Mouse (Mus musculus): ENCODE data around the gene Ccdc32.

Gene Ccdc32

DNA sequence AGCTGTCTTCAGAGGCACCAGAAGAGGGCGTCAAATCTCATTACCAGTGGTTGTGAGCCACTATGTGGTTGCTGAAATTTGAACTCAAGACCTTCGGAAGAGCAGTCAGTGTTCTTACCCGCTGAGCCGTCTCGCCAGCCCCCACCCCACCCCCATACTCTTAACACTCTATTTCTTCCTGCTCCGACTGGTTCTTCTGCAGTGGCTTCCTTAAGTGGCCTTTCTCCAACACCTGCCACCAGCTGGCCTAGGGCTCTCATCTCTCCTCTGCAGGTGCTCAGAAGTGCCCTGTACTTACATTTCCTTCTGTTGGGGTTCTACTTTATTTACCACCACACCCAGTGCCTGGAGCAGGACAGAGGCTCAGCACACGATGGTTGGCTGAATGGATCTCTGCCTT is 14.2 kb downstream of the Ccdc32 start:
- DNase-seq = no peak

DNA sequence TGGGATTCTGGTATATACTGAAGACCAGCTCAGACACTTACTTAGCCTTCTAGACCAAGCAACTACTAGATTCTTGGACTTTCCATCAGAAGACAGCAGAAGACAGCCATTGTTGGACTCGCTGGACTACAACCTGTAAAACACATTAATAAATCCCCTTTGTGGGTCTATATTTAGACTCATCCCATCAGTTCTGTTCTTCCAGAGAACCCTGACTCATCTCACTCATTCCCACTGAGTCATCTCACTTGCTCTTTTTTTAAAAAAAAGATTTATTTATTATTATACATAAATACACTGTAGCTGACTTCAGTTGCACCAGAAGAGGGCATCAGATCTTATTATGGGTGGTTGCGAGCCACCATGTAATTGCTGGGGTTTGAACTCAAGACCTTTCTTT is 19.8 kb downstream of the Ccdc32 start:
- DNase-seq = no peak

DNA sequence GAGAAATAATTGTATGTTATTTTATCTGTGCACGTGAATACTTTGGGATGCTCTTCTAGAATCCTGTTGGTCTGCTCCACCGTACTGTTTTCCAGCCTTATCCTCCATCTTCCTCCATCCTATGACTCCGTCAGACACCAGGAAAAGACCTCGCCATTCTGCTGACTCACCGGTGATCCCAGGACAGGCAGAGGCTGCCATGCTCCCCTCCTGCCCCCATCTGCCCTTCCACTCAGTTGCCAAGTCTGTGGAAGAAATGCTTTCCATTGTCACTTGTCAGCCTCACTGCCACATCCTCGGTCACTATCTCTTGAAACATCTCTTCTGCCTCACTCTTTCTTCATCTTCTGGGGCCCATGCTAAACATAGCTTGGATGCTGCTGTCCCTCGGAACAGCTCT is 22.3 kb downstream of the Ccdc32 start:
- peak; percentile 40 to 42 for DNase-seq

DNA sequence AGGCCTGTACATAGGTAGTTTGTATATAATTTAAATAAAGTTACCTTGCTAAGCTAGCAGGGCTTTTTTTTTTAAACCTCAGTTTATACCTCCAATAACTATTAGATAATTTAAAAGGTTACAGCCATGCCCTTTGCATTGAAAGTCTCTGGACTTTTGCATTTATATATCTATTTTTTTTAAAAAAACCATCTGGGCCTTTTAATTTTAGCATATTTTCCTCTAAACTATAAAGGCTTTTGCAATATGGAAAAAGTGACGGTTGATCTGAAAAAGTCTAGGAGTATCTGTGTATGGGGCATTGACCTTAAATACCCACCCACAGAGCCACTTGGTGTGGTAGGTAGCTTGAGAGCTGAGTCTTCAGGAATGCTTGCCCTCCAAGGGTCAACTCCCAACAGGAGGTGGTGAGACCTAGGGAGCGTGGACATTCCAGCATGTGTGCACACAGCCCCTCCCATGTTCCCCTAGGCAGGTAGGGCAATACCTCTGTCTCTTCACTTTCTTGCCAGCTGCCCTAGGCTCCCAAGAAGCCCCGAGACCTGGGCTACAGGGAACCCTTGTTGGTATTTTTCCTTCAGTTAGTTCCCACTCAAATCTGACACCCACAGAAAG is 30.1 kb downstream of the Ccdc32 start:
- DNase-seq = no peak

DNA sequence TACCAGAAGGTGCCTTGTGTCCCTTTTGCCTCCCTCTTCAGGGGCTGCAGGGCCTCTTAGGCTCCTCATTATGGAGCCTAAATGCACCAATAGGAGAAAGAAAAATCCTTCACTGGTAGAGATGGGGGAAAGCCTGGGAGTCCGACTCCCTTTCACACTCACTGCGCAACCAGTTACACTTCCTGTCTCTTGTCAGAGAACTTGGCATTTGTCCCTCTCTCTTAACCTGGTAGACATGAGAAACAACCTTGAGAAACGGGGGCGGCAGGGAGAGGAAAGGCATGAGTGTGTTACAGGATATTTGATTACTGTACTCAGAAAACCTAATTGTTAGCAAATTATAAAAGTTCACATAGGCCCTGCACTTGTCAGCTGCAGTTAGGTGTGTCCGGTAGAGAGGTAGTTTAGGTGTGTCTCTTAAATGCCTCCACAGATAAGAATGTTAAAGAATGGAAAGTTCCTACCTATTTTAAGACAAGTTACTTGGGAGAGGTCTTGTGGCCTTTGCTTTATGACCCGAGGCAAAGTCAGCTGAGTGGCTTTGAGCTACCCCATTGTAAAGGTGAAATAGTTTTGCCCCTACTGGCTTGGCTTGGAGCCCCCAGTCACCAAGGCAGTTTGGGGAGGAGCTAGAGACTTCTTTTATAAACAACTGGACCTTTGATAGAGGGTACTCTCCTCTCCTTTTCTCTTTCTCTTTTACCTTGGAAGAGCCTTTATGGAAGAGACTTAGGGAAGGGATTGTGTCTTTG is 30.9 kb downstream of the Ccdc32 start:
- DNase-seq = no peak

DNA sequence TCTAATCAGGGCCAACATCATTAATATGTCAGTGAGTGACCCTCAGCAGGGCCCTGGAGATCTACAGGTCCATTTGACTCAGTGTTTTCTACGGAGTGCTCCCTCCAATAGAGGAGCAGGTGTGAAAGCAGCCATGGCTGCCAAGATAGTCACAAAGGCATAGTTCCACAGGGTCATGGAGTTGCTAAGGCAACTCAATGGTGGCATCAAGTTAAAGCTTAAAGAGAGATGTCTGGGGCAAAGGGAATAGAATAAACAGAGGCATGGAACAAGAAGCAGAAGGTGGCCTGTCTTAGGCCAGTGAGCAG is 32.4 kb downstream of the Ccdc32 start:
- DNase-seq = no peak

DNA sequence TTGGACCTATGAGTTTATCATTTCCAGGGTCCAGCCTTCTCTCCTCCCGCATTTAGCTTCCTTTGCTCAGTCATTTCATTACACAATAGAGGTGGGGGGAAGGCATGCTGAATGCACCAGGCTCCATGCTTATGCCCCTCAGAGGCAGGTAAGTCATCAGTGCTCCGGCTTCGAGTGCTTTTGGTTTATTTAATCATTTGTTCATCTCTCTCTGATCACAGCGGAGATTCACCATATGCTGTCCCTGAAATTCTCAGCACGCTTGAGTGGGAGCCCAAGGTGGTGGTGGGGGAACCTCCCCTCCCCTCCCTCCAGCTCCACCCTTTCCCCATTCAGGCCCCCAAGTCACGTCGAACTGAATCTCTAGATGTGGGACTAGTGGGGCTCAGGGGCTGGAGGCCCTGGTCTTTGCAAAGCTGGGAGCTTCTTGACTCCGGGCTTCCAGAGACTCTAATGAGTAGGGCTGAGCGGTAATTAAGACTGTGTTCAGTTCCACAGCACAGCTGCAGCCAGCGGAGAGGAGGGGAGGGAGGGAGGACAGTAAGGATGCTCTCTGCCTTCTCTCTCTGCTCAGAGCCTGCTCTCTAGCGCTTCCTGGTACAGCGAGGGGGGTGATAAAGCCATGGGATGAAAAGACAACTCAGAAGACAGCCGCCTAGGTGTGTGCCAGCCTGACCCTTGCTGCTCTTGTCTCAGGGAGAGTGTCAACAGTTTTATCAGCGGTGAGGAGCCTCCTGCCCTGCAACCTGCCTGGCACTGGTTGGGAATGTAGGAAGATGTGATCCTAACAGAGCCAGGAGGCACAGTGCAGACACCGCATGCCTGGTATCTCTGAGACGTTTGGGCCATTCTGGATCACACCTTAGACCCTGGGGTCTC is 33.0 kb downstream of the Ccdc32 start:
- DNase-seq = no peak

DNA sequence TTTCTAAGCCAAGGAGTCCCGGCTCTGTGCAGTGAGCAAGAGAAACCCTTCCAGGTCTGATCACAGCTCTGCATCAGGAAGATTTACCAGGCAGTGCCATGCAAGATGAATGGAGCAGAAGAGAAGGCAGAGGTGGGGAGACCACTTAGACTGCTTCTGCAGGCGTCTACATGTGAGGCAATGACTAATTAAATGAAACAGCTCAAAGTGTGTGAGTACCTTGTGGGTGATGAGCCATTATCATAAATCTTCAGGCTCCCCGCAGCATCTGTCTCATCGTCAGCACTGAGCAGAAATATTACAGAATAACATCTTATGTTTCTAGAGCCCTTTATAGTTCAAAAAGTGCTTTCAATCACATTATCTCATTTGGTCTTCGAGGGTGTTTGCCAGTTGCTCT is 33.7 kb downstream of the Ccdc32 start:
- DNase-seq = no peak

DNA sequence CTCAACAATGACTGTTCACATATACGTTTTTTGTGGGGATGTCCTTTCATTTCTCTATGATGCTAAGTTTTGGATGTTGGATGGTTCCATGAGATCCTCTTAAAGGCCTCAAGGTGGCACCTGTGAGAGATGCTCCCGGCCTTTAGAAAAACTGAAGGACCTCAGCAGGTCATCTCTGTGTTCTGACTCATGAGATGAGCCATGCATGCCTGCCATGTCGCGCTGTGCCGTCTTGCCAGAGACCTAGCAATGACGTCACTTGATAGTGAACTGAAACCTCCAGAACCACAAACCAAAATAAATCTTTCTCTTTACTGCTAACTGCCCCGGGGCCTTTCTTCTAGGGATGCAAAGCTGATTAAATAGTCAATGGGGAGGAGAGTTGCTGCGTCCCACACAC is 45.4 kb downstream of the Ccdc32 start:
- DNase-seq = no peak

DNA sequence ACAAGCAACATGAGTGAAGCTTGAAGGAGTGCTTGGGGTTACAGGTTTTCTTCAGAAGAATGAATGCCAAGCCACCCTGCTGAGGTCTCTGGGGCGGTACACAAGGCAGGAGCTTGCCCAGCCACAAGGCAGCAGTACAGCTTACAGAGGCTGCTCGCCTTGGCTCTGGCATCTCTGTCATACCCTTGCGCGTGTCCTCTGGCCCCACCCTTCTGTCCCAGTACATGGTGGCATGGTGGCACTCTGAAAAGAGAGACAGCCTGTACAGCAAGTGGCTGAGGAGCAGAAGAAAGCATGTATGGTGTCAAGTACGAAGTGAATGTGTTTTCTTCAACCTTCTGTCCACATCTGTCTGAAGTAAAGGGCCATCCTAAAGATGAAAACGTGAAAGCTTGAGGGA is 48.4 kb downstream of the Ccdc32 start:
- DNase-seq = no peak

DNA sequence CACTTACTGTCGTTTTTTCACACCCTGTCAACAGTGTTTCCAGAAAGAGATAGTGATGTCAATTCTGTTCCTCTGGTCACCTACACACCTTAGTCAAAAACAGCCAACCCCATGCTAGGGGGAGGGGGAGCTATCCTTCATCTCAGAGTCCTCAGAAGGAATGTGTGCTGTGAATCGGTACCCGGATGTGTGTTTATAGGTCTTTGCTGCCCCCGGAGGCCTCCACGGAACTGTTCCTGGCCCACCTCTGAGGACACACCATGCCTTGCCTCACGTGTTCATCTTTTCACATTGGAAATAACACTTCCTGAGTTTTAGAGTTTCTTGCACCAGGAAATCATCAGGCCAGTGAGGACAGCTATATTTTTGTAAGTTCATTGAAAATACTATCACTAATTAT is 51.1 kb downstream of the Ccdc32 start:
- no peak for DNase-seq

DNA sequence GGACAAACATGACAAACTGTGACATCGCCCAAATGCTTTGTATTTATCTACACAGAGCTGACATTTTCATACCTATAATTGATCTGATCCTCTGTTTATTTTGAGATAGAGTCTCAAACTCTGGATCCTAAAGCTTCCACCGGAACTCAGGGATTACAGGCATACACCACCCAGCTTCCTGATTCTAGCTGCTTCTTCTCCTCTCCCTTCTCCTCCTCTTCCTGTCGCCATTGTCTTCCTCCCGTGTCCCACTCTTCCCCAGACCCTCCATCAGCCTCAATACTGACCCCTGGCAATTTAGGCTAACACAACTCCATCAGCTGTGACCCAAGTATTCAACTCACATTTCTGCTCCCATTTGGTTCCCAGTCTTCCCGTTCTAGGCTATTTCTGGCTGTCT is 52.3 kb downstream of the Ccdc32 start:
- DNase-seq = no peak

DNA sequence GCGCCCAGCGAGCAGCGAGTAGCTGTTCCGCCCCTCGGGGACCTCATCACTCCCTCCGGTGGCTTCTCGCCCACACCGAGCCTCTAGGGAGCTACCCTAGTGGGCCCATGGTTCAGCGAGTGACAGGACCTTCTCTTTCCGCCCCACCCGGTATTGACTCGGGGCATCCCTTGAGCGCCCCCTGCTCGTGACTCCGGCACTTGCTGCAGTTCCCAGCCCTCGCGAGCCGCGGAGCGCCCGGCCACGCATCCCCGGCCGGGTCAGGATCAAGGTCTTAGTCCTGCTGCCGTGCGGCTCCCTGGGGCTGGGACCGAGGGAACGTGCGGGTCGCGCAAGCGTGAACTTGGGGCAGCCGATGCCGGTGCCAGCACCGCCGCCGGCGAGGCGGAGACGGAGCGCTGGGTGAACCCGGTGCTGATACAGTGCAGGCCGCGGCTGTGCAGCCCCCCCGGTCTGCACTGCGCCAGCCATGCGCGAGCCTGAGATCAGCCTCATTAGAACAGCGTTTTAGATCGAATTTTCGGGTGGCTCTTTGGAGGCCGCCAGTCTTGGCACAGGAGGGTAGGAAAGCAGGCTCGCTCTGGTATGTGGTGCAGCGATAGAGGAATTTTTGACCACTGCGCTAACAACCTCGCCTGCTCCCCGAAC is 52.8 kb downstream of the Ccdc32 start:
- DNase-seq = peak; percentile 90

DNA sequence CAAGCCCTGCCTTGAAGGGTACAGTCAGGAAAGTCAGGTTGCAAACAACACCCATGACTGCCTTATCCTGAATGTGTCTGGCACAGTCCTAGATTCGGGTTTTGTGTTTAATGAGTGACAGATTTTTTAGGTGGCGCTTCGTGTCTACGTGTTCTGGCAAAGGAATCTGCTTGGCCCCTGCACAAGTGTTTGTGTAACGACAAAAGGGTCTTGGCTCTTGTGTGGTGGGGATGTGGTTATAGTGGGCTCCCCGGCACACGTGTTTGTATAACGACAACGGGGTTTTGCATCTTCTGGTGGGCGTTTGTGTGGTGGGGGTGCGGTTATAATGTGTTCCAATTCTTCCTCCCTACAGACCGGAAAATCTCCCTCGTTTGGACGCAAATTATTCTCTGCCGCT is 53.3 kb downstream of the Ccdc32 start:
- peak in 1 of 2 experiments; percentile 11 for DNase-seq

DNA sequence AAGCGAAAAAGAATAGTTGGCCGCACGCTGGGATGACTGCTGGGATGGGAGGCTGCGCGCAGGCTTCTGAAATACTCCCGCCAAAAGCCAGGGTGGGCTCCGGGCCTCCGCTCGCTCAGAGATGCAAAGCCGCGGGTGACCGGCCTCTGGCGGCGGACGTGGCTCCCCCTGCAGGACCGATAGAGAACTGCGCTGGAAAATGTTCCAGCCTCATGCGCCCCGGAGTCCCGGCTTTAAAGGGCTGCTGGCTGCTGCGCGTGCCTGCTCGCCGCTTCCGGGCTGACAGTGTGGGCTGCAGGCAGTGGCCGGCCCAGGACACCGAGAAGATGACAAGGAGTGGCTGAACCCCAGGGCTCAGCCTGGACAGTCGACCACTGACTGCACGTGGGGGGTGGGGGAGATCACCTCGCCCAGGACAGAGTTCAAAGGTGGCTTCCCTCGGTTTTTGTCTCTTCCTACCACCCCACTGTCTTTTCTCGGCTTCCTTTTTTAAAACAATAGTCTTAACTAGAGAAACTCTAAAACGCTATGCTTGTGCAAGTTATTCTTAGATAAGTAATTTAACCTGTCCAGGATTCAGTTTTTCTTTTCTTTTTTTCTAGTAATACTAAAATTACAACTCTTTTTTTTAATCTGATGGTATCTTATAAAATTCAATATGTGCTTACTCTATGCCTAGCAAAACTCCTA is 56.4 kb downstream of the Ccdc32 start:
- DNase-seq = peak; percentile 86 to 91

DNA sequence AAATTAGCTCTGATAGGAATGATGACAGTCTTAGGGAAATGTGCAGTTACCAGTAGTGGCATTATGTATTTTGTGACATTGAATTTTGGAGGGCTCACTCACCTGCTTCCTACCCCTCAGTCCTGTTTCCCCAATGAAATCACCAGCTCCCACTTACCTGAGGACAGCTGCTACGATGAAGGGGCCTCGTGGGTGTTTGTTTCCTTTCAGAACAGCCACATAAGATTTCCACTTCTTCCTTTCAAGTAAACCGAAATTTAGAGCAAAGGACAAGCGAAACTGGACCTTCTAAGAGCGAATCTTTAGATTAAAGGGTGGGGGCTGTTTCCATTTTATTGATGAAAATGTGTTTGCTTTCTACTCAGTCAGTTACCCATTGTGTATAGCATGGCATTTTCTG is 57.1 kb downstream of the Ccdc32 start:
- no peak for DNase-seq

DNA sequence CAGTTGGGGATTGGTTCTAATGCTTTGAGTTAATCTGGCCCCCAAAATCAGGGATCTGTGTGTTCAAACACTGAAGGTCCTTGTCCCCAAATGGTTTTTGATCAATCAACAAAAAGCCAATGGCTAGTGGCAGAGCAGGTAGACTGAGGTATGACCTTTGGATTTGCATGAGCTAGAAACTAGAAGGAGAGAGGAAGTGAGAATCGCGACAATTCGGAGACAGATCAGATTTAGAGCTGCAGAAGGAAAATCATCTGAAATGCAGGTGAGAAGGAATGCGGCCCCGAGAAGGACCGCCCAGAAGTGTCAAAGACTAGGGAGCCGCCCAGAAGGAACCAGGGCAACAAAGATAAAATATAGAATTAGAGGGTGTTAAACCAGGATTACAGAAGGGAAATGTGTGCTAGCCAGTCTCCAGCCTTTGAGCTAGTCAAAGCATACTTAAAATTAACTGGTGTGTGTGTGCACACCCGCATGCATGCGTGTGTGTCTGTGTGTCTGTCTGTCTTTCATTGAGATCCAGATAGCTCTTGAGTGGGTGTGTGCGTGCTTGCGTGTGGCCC is 59.5 kb downstream of the Ccdc32 start:
- no peak for DNase-seq
